Mouse (Mus musculus) liver, postnatal 0 days (tissue): ENCODE data around the gene Pcsk6. TPM values are rescaled to one million over a fixed set of nuclear protein-coding genes. Genes with fewer than 3 reads are reported as not detected.

Source experiments
- ATAC-seq: fragments of 200-750 bp; cut with Nextera tagmentation; 2 replicates; pipeline ENCODE4 v1.8.0; 2017; ENCODE audit warnings: mild to moderate bottlenecking, moderate library complexity
- DNase-seq: peaks from one replicate; pipeline ENCODE4 v3.0.0-alpha.2; 2016
- H3K27ac ChIP-seq: fragments of 300-500 bp; sonication (generic); 2 replicates; pipeline ENCODE4 v1.5.1; 2014; ENCODE audit warnings: antibody characterized with exemption, moderate library complexity, mild to moderate bottlenecking, low read depth
- H3K27me3 ChIP-seq: fragments of 300-500 bp; sonication (generic); 2 replicates; pipeline ENCODE4 v1.6.1; 2014; ENCODE audit warnings: low read length, control low read depth, mixed read lengths; ENCODE audit not compliant: insufficient read depth
- H3K36me3 ChIP-seq: fragments of 300-500 bp; sonication (generic); replicated peaks from 2 replicates; pipeline ENCODE4 v1.6.1; 2014; ENCODE audit warnings: mild to moderate bottlenecking, control low read depth, low read length, moderate library complexity, mixed read lengths; ENCODE audit not compliant: insufficient read depth
- H3K4me1 ChIP-seq: fragments of 300-500 bp; sonication (generic); 2 replicates; pipeline ENCODE4 v1.6.1; 2014; ENCODE audit warnings: antibody characterized with exemption, mild to moderate bottlenecking, control low read depth; ENCODE audit not compliant: insufficient read depth
- H3K4me2 ChIP-seq: fragments of 300-500 bp; sonication (generic); 2 replicates; pipeline ENCODE4 v1.6.1; 2014; ENCODE audit warnings: low read depth, mild to moderate bottlenecking, low read length, moderate library complexity, mixed read lengths
- H3K4me3 ChIP-seq: fragments of 300-500 bp; sonication (generic); 2 replicates; pipeline ENCODE4 v1.5.1; 2014; ENCODE audit warnings: low read depth, low read length
- H3K9ac ChIP-seq: fragments of 300-500 bp; sonication (generic); replicated peaks from 2 replicates; pipeline ENCODE4 v1.6.1; 2014; ENCODE audit warnings: mild to moderate bottlenecking, moderate library complexity
- H3K9me3 ChIP-seq: fragments of 300-500 bp; sonication (generic); 2 replicates; pipeline ENCODE4 v1.6.1; 2016; ENCODE audit warnings: mild to moderate bottlenecking, control low read depth, low read length, mixed read lengths
- CTCF ChIP-seq: sonication (generic); IDR thresholded peaks from 2 replicates; pipeline ENCODE4 v1.5.1; 2016; ENCODE audit warnings: antibody characterized with exemption, low read depth
- EP300 ChIP-seq: IDR thresholded peaks from 2 replicates; pipeline ENCODE4 v1.6.1; 2016; ENCODE audit warnings: antibody characterized with exemption, low read depth, mild to moderate bottlenecking
- WGBS: fragments of 180-500 bp; shearing (Covaris S2); extraction: QIAGEN DNeasy Blood & Tissue Kit; methylation state at CpG from one replicate; pipeline ENCODE4 v1.1.7; 2014; ENCODE audit not compliant: insufficient replicate concordance; 5-methylcytosine and 5-hydroxymethylcytosine counted together
- polyA plus RNA-seq: library from polyadenylated mRNA; unstranded; fragments of >200 nt; fragmentation: Nextera tagmentation; extraction: Ambion mirVana; gene quantifications from 2 replicates; pipeline ENCODE4 v1.2.1, GENCODE M21; 2015

Pcsk6 gene
- polyA plus RNA-seq, 1 experiment from 2014 or later, result 3.6 TPM

- H3K27ac ChIP-seq, result no peak overlapping the region
- H3K9me3 ChIP-seq, result no peaks in the 10 kb centered on the region
- TF ChIP-seq EP300 (no peak), CTCF (no peak)
- no peaks in the 10 kb centered on the region for H3K4me1 ChIP-seq
- WGBS, result 77% methylated on average over 10 of the region's 10 CpGs
- H3K9ac ChIP-seq, result no peak overlapping the region
- H3K4me2 ChIP-seq, result no peak overlapping the region
- DNase-seq, result no peak
- ATAC-seq, result no peak; the same call in 1 of the 2 replicates
- H3K27me3 ChIP-seq, result no peaks in the 10 kb centered on the region
- no peaks in the 10 kb centered on the region for H3K36me3 ChIP-seq
- no peak overlapping the region for H3K4me3 ChIP-seq
Observed at GRCm38 (mm10) chr7:66005066-66005465, 143.5 kb downstream of the Pcsk6 start.

DNA sequence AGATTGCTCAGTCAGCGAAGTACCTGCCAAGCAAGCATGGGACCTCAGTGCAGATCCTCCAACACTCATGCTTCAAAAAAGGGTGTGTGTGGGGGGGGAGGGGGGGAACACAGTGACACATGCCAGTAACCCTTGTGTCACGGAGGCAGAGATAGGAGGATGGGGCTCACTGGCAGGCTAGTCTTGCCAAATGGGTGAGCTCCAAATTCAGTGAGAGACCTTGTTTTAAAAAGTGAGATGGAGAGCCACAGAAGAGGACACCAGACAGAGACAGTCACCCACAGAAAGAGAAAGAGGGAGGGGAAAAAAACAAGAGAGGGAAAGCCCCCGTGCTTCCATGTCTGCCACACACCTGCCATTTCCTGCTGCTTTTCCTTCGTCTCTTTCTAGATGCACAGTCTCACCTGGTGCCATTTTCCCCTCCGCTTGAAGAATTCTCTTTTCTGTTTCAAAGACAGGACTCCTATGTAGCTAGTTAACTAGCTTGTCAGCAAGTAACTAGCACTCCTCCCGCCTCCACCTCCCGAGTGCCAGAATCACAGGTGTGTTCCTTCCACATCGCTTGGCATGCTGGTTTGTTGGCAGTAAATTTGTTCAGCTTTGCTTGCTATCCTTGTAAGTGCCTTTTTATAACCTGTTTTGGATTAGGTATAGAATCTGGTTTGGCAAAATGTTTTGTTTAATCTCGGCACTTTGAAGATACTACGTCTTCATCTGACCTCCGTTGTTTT, 146.8 kb downstream of the Pcsk6 start:
- Histone ChIP-seq H3K27ac (no peak overlapping the region), H3K36me3 (no peaks in the 10 kb centered on the region), H3K4me1 (no peaks in the 10 kb centered on the region), H3K4me2 (no peak overlapping the region), H3K9me3 (no peaks in the 10 kb centered on the region), H3K4me3 (no peak overlapping the region), H3K27me3 (no peaks in the 10 kb centered on the region), H3K9ac (no peak overlapping the region)
- TF ChIP-seq EP300 (no peak), CTCF (no peak)
- ATAC-seq, result no peak
- DNase-seq, result no peak
- WGBS, result 79% methylated on average over 11 of the region's 11 CpGs

- no peak overlapping the region for H3K4me2 ChIP-seq
- 82% methylated on average over 16 of the region's 16 CpGs for WGBS
- ATAC-seq, result no peak
Observed at GRCm38 (mm10) chr7:66008892-66009273, 147.3 kb downstream of the Pcsk6 start.

DNA sequence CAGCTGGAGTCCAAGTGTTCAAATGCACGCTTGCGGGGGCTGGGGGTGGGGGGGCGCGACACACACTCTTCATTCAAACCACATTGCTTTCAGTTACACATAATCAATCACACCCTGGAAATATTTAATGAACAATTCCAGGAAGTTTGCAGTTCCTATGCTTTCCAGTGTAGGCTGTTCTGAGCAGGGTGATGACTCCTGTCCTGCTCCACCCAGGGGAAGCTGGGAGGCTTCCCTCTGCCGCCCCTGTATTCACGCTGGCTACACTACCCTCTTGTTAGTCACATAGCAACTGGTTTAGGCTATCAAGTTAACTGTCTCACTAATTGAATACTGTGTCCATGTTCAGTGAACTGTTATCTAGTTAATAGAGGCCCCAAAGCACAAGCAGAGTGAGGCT, 149.0 kb downstream of the Pcsk6 start:
- DNase-seq (no peak), ATAC-seq (no peak)
- Histone ChIP-seq H3K9ac (no peak overlapping the region), H3K4me2 (no peak overlapping the region), H3K27ac (no peak overlapping the region), H3K9me3 (no peaks in the 10 kb centered on the region), H3K4me3 (no peak overlapping the region), H3K4me1 (no peaks in the 10 kb centered on the region), H3K27me3 (no peaks in the 10 kb centered on the region), H3K36me3 (no peaks in the 10 kb centered on the region)
- TF ChIP-seq EP300, result no peak
- TF ChIP-seq CTCF, result no peak
- 56% methylated on average over 6 of the region's 6 CpGs for WGBS

More at GRCm38 (mm10) chr7:66008892-66009273, 147.3 kb downstream of the Pcsk6 start:
- Histone ChIP-seq H3K27ac (no peak overlapping the region), H3K4me1 (no peaks in the 10 kb centered on the region), H3K9me3 (no peaks in the 10 kb centered on the region), H3K36me3 (no peaks in the 10 kb centered on the region), H3K27me3 (no peaks in the 10 kb centered on the region), H3K9ac (no peak overlapping the region), H3K4me3 (no peak overlapping the region)
- TF ChIP-seq EP300, result no peak
- no peak for TF ChIP-seq CTCF
- no peak for DNase-seq

DNA sequence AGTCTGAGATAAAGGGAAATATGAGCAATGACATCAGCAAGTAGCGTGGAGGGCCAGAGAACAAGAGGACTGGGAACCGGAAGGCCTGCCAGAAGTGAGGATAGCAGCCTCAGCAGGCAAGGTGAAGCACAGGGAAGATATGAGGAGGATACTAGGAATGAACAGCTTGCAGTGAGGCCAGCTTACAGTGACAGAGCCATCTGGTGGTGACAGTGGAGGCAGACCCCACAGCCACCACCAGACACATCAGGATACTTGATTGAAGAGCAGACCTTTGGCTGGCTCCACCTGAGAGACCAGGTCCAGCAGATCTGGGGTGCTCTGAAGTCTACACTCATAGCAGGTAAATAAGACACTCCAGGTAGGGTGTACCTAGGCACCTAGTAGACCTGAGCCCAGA, 166.2 kb downstream of the Pcsk6 start:
- H3K4me3 ChIP-seq, result no peak overlapping the region
- TF ChIP-seq EP300, result no peak
- TF ChIP-seq CTCF, result peak; percentile 45
- no peak overlapping the region for H3K27ac ChIP-seq
- no peaks in the 10 kb centered on the region for H3K27me3 ChIP-seq
- 82% methylated on average over 2 of the region's 2 CpGs for WGBS
- H3K4me1 ChIP-seq, result no peaks in the 10 kb centered on the region
- no peak for DNase-seq
- H3K9ac ChIP-seq, result no peak overlapping the region
- no peak for ATAC-seq
- no peak overlapping the region for H3K4me2 ChIP-seq
- H3K9me3 ChIP-seq, result no peaks in the 10 kb centered on the region
- no peaks in the 10 kb centered on the region for H3K36me3 ChIP-seq

GRCm38 (mm10) chr7:66028766-66029512, 167.4 kb downstream of the Pcsk6 start:
- no peak for DNase-seq
- H3K9me3 ChIP-seq, result no peaks in the 10 kb centered on the region
- no peak overlapping the region for H3K9ac ChIP-seq
- H3K4me1 ChIP-seq, result no peaks in the 10 kb centered on the region
- WGBS, result 68% methylated on average over 6 of the region's 6 CpGs
- no peak overlapping the region for H3K27ac ChIP-seq
- TF ChIP-seq EP300, result no peak
- no peak for TF ChIP-seq CTCF
- H3K27me3 ChIP-seq, result no peaks in the 10 kb centered on the region
- no peak overlapping the region for H3K4me3 ChIP-seq
- ATAC-seq, result no peak
- no peaks in the 10 kb centered on the region for H3K36me3 ChIP-seq
- no peak overlapping the region for H3K4me2 ChIP-seq
